Mouse (Mus musculus) erythroblast, embryonic 14.5 days (primary cell): Measurements from ENCODE around the gene Qpct.

Experiments used
- GATA1 ChIP-seq: IDR thresholded peaks from 2 replicates; pipeline ENCODE4 v1.6.1; 2012; ENCODE audit warnings: low read length, inconsistent platforms, mixed read lengths
- TAL1 ChIP-seq: IDR thresholded peaks from 3 replicates; pipeline ENCODE4 v1.6.1; 2012; ENCODE audit warnings: low read length, inconsistent platforms, mixed read lengths

DNA sequence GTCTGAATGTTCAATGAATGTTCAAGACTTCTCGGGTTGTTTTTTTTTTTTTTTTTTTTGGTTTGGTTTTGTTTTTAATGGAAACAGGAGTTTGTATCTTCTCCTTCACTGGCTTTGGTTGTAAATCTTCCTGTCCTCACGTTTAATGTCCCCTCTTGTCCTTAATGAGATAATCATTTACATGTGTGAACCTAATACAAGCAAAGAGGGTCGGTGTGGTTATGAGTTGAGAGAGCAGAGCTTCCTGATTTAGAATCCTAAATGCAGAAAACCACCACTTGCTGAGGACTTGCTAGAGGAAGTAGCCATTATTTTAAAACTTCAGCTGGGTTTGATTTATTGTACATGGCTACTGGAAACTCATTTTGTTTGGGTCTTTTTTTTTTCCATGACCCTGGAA is 29.0 kb upstream of the Qpct start:
- no peak for TF ChIP-seq GATA1
- no peak for TF ChIP-seq TAL1
